Mouse (Mus musculus) heart, adult 18-20 months (tissue): ENCODE data around the gene Pax6. TPM values are rescaled to one million over a fixed set of nuclear protein-coding genes. Genes with fewer than 3 reads are reported as not detected.

ENCODE experiments used
- DNase-seq, 2 experiments: peaks; one replicate each; pipeline ENCODE4 v3.0.0; 2021 to 2022; ENCODE audit warnings: mixed read lengths in 1 of 2
- total RNA-seq, 2 experiments: library from RNA; stranded (reverse); gene quantifications; 2 replicates each; pipeline ENCODE4 v1.2.3; 2021

The Pax6 gene
- total RNA-seq, 2 experiments from 2014 or later: not detected

DNA sequence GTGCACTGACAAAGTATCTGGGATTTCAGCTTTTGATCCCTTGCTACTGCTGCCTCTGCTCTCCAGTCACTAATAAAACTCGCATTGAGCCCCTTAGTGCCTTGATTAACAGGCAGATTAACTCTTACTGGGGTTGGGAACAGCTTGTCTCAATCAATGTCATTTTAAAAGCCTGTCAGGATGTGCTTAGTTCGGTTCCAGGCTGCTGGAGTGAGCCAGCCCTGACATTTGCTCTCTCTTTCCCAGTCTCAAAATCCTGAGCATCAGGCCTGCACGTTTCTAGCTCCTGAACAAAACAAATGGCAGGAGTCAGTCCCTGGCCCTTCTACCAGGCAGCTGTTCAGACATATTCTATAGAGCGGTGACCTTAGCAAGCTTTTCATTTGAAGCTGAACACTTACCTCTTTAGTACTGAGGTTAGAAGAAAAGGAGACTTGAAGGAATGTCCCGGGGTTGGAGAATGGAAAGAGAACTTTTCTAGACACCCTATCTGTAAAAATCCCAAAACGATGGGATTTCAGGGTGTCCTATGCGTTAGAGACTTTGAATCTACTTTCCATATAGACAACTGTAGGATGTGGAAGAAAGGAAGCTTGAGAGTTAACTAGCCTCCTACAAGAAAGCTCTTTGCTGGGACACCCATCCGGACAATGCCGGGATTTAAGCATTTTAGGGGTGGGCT lies 2.6 kb downstream of the Pax6 start:
- peak in 1 of 2 experiments; percentile 6 for DNase-seq

DNA sequence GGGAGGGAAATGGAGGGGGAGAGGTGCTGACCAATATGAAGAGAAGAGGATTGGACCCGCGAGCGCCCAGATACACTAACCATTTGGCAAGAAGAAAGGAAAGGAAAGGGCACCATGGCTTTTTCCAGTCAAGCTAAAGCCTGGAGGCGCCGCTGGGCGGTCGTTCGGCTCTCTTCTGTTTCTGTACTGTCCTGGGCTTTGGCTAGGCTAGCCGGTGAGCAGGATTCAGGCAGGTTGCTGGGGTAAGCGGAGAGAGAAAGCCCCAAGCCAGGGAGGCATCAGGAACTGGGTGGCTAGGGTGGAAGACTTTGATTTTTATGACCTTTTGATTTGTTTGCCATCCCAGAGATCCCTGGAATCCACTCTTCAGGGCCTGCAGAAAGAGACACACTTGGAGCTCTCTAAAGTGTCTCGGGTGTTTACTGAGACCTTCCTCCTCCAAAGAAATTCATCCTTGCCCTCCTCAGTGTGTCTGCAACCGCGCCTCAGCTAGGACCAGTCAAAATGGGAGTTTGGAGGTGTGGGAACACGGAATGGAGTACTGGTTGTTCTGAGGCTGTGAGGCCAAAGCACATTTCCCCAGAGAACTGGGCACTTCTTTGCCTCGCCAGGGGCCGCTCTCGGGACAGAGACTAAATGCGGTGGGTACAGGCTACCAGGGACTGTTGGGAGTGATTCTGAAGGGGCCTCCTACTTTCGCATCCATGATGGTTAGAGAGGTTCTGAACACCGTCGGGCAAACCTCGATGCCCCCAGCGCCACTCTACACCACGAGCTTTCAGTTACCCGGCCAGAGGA lies 3.3 kb downstream of the Pax6 start:
- peak in 1 of 2 experiments; percentile 20 for DNase-seq

DNA sequence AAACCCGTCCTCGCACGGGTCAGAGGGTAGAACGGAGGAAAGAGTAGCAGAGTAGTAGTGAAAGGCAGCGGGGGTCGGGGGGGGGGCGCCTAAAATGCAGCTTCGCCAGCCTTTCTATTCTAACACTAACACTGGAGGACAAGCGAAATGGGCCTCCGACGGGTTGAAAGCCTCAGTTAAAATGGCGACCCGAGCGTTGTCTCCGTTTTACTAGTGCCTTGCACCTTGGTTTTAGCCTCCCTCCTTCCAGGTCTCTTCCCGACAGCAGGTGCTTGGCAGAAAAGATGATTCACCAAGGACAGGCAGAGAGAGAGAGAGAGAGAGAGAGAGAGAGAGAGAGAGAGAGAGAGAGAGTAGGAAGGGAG lies 3.9 kb downstream of the Pax6 start:
- no peak for DNase-seq

DNA sequence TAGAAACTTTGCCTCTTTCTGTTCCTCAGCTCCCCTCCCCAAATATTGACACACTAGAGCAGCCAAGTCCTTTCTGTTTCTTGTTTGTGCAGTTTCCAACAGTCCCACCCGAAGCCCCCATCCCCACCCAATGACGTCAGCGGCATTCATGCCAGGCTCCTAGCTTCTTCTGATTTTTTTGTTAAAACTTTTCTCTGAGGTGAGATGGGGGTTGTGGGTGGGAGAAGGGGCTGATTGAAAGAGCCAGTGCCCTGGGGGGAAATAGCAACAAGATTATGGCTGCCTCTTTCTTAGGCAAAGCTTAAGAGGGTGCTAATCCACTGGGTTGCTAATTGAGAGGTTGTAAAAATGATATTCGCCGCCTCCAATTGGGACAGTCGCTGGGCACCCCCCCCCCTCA lies 4.4 kb downstream of the Pax6 start:
- DNase-seq: no peak

DNA sequence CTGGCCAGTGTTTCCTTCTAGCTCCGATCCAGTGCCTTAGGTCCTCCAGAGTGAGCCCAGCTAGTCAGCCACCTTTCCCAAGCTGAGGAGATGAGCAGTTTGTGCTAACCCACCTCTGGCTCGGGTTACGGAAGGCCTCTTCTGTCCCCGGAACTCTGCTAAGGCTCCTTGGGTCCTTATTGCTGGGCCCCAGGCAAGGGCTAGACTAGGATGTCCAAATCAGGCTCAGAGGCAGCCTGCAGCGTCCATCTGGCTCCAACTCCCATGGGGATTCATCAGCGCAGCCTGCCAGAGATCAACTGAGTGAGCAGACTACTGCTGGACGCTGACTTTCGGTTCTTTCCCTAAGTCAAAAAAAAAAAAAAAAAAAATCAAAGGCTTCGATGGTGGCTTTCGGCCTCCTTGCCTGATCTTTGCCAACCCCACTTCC lies 4.9 kb downstream of the Pax6 start:
- peak; percentile 67 to 78 for DNase-seq

DNA sequence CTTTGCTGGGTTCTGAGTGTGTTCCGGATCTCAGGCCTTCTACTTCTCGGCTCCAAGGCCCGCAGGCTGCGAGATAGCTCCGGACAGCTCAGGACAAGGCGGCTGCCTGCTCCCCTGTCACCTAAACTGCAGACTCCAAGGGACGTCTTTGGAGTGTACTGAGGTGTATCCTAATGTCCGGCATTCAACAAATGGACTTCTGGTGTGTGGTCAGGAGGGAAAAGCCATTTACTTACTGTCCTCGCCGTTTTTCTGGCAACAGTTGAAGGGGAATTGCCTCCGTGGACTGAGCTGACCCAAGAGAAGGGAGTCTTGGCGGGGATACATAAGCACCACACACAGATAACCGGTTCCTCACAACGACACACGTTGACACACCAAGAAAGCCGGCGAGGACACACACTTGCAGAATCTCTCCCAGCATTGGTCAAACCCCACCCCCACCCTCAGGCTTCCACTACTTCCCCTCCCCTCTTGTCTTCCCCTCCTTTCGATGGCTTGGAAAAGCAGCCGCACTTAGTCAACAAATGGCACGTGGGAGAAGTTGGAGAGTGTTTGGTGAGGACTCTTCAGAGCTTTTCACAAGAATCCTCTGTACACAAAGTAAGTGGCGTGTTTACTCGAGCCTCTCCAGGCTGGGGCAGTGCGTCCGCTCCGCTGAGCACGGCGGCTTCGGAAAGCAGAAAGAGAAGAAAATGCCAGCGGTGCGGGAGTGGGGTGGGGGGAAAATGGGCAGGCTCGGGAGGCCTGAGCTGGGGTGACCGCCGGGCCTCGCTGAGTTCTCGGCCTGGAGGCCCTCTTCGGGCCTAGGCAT lies 5.6 kb downstream of the Pax6 start:
- DNase-seq: peak in 1 of 2 experiments; percentile 48

DNA sequence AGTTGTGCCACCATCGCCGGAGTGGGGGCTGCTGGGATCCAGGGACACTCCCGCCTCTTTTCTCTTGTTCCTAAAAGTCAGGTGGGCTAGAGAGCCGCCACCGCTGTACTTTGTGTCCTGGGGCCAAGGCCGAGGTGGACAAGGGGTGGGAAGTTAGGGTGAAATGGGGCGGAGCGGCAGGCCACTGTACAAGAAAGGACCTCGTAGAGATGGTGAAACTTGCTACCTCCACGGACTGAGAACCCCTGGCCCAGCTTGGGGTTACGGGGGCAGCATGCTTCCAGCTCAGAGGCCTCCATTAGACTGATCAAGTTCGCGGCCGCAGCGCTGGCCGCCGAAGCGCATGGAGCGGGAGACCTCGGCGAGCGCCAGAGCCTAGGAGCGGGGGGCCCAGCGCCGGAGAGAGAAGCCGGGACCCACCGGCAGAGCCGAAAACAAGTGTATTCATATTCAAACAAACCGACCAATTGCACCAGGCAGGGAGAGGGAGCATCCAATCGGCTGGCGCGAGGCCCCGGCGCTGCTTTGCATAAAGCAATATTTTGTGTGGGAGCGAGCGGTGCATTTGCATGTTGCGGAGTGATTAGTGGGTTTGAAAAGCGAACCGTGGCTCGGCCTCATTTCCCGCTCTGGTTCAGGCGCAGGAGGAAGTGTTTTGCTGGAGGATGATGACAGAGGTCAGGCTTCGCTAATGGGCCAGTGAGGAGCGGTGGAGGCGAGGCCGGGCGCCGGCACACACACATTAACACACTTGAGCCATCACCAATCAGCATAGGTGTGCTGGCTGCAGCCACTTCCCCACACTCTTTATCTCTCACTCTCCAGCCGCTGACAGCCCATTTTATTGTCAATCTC lies 6.4 kb downstream of the Pax6 start:
- DNase-seq: peak; percentile 46 to 58

DNA sequence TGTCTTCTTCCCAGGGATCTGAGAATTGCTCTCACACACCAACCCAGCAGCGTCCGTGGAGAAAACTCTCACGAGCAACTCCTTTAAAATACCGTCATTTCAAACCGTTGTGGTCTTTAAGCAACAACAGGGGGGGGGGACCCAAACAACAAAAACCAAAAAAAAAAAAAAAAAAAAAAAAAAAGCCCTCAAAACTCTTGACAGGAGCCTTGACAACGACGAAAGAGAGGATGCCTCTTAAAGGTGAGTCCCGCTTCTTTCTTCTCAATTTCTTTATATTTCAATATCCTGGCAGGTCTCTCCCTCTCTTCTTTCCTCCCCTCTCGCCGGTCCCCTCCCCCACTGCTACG lies 7.0 kb downstream of the Pax6 start:
- DNase-seq: no peak

DNA sequence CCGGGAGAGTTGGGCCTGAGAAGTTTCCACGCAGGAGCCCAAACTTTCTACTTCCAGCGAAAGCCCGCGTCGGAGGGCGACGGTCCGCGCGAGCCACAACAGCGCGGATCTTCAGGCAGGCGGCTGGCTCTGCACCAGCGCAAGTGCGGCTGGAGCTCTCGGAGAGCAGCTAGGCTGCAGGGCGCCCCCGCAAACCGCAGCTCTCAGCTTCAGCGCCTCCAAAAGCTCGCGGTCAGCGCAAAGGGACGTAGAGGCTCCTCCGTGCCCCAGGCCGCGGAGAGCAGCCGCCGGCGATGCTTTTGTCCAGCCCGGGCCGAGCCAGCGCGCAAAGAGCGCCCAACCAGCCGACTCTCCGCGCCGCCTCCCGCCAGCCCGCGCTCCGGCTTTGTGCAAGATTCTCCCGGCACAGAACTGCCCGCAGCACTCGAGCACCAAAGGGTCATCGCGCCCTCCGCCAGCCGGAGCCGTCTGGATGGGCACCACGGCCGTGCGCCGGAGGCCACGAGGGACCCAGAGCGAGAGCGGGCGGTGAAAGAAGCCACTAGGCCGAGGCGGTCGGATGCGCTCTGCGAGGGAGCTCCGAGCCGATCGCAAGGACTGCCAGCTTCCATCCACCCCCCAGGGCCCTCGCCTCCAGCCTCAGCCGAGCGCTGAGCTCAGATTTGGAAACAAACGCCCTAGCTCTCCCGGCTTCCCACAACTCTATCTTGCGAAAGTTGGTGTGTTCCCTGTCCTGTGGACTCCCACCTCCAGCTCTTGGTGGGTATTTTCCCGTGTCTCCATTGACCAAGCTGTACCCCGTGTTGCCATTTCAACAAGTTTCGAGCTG lies 7.6 kb downstream of the Pax6 start:
- peak in 1 of 2 experiments; percentile 52 for DNase-seq

DNA sequence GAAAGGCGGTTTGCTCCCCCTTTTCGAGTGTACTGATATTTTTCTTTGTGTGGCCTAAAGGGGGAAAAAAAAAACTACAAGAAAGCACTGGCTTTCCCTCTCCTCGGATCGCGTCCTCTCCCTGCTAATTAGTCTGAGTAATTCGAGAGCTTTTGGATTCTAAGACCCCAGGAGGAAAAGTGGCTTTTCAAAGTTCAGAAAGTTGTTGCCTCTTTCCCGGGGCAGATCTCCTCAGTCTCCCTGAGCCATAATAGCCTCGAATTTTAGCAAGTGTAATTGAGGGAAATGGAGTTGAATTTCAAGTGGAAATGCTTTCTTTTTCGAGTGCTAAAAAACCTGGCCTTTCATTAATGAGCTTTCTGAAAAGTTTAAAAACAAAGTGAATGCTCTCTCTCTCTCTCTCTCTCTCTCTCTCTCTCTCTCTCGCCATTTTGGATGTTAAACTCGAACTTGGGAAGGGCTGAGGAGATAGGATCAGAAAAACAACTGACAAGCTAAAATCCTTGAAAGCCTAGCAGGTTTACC lies 8.3 kb downstream of the Pax6 start:
- DNase-seq: no peak

DNA sequence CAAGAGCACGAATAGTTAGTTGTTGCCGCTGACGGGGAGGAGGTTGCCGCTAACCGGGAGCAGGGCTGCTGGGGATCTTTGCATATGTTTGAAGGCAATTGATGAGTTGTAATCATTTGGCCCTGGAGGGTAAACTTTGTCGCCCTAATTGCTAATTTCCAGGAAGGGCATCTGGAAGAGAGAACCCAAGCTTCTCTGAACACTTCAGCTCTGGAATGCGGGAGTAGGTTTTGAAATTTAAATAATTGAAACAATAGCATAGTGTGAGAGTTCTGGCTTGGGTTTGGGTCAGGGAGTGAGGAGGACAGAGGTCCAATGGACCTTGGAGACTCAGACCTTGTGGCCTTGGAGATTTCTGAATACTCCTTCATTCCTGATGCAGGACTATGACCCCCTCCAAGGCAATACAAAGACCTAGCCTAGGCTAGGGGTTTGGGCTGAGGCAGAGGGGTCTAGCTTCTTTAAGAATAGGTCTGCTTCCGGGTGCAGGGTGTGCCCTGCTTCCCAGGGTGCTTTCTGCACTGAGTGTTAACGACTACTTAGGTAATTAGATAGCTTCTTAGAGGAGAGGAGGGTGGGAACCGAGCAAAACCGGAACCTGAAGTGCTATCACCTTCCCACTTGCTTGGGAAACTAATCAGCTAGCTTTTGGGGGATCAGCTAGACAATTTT lies 8.9 kb downstream of the Pax6 start:
- peak in 1 of 2 experiments; percentile 8 for DNase-seq

DNA sequence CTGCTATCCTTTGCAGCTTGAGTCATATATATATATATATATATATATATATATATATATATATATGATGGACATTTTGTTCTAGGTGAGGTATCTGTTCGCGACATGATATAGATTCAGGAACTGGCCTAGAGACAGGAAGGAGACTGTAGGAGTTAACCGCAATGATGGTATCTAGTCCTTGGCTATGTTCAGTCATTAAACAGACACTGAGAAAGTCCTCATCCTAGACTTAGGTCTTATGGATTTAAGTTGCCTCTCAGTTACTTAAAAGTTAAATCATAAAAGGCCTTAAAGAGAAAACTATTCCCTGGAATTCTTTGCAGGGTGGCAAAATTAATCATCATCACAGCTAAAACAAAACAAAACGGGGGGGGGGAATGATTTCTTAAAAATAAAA lies 9.6 kb downstream of the Pax6 start:
- DNase-seq: no peak

DNA sequence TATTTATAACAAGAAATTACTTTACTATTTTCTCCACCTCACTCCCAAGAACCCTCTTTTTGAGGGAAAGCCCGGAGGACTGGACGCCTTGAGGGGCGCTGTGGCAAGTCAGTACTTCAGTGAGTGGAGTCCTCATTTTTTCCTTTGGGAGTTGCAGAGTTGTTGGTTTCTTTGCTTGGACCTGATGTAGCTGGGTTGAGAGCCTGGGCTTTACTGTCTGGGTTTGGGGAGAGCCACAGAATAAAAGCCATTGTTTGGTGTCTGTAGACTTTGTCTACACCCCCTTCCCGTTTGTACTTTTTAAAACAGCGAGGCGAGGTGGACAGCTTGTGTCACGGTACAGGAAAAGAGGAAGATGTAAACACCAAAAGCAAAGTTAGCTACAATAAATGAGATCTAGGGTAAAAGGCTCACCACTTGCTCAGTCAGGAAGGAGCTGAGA lies 10.2 kb downstream of the Pax6 start:
- DNase-seq: no peak

DNA sequence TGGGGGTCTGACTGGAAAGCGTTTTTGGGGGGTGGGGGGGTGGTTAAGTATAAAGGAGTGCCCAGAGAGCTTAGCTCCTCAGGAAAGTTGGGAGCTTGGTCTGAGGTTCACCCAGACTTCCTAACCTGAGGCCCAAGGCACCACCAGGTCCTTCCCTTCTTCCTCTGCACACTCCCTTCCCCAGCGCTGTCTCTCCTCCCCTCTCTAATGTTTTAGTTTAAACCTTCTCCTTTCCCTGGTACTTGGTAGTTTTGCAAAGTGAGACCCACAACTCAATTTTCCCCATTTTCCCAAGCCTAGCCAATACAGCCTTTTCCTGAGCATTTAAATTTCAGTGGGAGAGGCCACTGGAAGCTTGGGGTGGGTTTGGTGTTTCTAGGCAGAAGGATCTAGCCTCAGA lies 10.6 kb downstream of the Pax6 start:
- no peak for DNase-seq

DNA sequence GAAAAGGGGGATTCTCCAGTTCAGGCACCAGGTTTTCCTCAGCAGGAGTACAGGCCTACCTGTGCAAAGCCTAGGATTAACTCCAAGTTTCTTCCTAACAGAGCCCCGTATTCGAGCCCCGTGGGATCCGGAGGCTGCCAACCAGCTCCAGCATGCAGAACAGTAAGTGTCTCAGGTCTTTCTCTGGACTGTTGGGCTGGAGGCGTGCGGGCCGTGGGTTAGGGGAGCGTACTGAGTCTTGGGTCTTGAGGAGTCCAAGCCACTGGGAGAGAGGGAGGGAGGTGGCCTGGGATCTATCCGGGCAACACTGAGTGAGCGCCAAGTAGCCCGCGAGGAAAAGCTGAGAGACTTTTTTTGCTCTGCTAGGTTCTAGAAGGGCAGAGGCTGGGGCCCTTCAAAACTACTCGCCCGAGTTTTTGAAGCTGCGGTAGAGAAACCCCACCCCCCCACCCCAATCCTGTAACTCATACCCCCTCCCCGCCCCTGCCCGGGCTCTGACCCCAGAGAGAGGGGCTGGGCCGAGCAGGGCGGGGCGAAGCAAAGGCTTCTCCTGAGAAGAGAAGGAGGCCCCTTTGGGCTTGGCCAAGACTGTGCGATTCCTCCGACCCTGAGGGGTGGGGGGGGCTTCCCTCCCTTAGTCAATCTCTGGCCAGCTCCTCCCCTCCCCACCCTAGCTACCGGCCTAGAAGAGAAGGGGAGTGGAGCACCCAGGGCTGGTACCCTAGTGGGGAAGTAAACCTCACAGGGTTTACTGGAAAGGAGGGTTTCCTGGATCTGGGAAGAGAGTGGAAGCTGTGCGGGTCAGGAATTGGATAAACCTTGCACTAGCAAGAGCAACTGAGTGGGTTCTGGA lies 11.7 kb downstream of the Pax6 start:
- no peak for DNase-seq

DNA sequence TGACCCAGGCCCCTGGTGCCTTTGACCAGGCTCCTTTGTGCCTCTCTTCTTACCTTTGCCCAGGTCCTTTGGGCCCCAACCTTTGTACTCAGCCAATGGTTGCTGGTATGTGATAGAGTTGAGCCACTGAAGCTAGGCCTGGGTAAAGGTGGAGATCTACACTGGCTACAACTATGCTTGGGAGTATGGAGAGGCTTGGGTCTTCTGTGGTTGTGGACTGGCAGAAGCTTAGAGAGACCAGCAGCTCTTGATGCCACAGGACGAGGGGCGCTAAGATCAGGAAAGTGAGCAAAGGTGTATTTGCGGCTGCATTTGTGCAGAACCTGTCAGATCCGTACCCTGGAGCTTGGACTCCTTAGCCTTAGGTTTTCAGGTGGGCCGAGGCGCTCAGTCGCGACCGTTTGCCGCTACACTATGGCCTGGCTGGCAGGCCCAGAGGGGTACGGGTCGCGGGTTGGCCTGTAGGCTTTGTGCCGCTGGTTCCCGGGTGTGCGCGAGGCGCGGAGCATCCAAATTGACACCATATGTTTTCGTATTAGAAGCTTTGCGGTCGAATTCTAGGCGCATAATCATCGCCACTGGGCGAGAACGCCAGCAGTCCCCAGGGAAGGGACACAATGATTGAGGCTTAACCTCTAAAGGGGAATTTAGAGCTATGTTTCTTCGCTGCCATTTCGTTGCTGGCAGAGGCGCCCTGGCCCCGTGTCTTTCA lies 12.5 kb downstream of the Pax6 start:
- peak in 1 of 2 experiments; percentile 21 for DNase-seq

DNA sequence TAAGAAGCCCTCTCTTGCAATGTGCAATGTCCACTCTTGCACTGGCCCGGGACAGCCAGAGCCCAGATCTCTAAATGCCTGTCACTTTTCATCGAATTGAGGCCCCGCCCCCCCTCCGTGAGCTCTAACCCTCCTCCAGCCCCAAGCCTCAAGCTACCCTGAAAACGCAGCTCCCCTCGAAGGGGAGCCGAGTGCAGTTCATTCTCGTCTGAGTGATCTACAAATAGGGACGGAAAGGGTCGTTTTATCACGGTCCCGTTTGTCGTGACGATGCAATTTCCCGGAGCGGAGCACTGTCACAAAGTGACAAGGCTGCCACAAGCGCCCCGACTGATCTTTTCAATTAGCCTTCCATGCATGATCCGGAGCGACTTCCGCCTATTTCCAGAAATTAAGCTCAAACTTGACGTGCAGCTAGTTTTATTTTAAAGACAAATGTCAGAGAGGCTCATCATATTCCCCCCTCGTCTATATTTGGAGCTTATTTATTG lies 13.4 kb downstream of the Pax6 start:
- peak in 1 of 2 experiments; percentile 26 for DNase-seq
